Mouse (Mus musculus): ENCODE measurements around the gene Fbxl21.

DNA sequence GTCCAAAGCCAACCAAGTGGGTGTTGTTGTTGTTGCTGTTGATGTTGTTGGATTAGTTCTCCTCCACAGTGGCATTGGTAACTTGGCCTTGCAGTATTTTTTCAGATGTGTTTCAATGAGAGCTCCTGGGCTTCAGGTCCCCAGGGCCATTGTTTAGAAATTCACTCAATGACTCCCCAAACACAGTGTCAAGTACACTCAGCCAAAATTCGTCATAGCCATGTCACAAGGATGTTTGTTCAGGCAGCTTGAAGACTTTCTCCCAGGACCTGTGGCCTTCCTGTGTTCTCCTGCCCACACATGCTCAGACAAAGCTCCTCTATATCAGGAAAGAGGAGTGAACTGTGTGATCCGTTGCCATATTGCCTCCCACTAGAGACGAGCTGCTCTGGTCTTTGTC lies 63.8 kb downstream of the Fbxl21 start:
- TF ChIP-seq CTCF (IDR thresholded peaks at IDR 0.05; ENCODE audit: low read depth) (no peak), EP300 (IDR thresholded peaks at IDR 0.05; ENCODE audit: low read depth) (no peak)

Data from liver, embryonic 14.5 days (tissue).